Mouse (Mus musculus) lung, postnatal 25 days (tissue): ENCODE results near the gene Fcnb.

ENCODE experiments used
- DNase-seq: peaks from one replicate; pipeline ENCODE4 v3.0.0; 2022; ENCODE audit warnings: low spot score

Fcnb gene

DNA sequence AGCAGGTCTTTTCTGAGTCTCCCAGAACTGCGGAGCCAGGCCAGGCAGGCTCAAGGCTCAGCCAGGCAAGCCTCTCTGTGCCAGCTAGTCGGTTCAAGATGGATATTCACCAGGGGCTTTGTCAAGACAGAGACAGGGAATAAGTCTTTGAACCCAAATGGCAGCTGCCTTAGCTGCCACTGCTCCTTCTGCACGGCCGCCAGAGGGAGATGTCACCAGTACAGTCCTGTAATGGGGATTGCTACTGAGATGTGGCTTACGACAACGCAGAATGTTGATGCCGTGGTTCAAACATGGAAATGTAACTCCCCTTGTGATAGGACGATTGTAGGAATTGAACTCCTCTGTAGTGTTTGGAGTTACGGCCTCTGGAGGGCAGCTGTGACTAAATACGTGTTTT, 1.4 kb upstream of the Fcnb start:
- no peak for DNase-seq

- no peak for DNase-seq
Observed at GRCm38 (mm10) chr2:28075616-28076187, 9.0 kb downstream of the Fcnb start.

- no peak for DNase-seq
Observed at GRCm38 (mm10) chr2:28068537-28068878, 16.2 kb downstream of the Fcnb start.

DNA sequence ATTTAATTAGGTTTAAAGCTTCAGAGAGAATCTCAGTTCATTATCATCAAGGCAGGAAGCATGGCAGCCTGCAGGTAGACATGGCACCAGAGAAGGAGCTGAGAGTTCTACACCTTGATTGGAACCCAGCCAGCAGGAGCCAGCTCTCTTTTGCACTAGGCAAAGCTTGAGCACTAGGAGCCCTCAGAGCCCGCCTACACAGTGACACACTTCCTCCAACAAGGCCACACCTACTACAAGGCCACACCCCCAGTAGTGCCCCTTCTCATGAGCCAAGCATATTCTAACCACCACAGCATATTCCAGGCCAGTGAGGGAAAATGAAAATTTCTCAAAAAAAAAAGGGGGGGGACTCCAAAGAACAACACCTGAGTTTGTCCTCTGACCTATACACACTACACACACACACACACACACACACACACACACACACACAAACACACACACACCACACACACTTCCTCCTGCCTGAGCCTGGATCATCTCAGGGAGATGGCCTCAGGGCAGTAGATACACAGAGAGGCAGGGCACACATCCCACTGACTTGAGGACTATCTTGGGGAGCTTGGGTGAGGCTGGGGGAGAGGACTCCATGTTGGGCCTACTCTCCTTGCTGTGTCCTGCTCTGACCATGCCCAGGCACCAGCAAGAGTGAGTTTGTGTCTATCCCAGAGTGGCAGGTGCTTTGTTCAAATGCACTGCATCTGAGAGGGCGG, 16.7 kb downstream of the Fcnb start:
- no peak for DNase-seq

GRCm38 (mm10) chr2:28067175-28067574, 17.5 kb downstream of the Fcnb start:
- no peak for DNase-seq

DNA sequence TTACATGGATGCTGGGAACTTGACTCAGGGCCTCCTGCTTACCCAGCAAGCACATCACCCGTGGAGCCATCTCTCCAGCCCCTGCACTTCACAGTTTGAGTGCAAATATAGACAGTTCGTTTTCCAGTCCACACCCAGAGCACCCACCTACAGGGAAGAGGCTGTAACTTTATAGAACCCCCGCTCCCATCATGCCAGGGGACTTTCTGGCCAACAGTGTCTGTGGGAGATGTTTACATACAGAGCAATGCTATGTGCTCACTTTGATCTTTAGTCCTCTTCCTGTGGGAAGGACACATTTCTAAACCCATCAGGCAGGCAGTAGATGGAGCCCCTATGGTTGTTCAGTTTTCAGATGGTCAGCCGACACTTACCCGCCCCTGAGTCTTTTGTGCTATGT, 18.0 kb downstream of the Fcnb start:
- DNase-seq, result no peak

- DNase-seq, result no peak
Observed at GRCm38 (mm10) chr2:28065081-28065651, 19.5 kb downstream of the Fcnb start.

- no peak for DNase-seq
Observed at GRCm38 (mm10) chr2:28064339-28065080, 20.2 kb downstream of the Fcnb start.

DNA sequence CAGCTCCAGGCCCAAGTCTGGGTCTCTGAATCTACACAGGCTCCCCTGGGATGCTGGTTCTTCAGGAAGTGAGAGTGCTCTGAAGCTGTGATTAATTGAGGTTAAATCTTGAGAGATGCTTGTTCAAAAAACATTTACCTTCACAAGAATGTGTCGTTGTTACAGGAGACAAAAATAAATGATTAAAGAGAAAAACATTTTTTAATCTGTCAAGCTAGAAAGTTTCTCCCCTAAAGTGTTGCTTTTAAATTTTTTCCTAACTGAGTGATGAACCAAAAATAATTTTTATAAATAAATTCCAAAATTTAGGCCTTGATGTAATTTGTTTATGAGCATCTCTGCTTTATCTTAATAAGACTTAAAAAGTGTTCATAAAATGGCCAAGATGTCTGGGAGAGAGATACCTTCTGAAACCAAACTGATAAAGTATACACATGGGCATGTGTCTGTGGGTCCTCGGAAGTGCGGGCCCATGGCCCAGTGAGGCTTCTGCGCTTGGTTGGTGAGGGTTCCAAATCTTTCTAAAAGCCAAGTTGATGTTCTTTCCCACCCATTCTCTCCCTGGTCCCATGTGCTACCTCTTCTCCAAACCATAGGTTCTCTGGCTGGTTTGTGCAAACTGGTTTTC, 20.9 kb downstream of the Fcnb start:
- DNase-seq, result no peak

GRCm38 (mm10) chr2:28059922-28060321, 24.8 kb downstream of the Fcnb start:
- no peak for DNase-seq

DNA sequence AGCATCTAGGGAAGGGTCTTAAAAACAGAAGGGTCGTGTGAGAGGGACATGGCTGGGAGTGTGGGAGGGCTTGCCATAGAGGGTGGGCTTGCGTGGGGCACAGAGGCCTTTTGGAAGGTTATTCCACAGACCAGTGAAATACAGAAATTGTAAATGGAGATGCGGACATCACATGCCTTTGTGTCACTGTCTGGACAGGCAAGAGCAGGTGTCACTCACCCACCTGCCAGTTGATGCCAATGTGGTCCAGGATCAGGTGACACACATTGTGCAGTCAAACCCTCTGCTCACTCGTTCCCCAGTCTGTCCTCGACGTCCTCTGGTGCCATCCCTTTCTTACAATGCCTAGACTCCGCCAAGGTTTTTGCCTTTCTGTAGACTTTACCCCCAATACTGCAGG, 37.6 kb downstream of the Fcnb start:
- DNase-seq, result no peak

DNA sequence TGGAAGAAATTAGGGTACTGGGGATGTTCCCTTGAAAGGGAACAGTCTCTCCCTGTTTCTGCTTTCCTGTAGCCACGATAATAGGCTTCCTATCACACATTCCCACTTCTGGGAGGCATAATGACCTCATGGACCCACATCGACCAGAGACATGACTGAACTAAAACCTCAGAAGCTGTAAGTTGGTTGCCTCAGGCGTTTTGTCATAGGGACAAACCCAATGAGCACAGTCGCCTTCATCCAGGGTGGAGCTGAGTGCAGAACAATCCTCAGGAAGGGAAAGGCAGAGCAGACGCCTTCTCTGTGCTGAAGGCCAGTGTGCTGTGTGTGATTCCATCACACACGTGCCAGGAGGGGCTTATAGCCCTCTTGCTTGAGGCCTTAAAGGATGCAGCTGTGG, 38.4 kb downstream of the Fcnb start:
- no peak for DNase-seq

DNA sequence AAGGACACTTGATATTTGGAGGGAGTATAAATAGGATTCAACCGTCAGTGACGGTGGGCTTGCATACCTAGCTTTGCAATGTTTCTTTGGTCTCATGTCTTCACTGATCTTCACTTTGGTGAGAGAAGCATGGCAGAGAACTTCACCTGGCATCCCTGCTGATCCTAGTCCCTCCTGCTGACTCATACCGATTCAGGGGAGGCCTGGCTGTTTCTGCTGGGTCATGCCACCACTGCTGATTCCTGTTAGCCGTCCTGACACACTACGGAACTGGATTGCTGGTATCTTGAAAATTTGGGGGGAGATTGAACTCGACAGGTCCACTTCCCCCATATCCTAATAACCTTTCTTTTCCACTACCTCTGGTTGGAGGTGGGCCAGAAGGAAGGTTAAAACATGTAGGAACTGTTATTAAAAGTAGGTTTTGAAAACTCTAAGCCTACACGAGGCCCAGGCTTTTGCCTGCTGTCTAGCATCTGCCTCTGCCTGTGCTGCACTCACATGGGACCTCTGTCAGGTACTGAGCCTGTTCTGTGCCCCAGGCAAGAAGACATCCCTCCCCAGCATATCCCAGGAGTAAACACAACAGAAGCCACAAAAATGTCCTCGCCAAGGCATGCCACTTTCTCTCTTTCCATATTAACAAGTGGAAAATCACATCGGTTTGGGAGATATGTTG, 39.6 kb downstream of the Fcnb start:
- no peak for DNase-seq

DNA sequence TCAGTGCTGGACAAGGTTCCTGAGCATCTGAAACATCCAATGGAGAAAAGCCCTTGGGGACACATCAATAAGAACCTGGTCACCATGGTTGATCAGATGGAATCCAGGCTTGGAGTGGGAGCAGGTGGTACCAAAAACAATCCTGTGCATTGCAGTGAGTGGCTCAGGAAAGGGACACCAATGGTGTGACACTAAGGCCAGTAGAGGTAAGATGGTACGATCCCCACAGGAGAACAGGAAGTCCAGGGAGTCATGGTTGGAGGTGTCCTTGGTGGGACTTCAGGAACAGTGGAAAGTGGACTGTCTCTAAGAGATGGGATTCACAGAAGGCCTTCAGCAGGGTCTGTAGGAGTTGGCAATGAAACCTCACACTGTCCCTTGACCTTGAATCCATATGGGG, 44.2 kb downstream of the Fcnb start:
- no peak for DNase-seq

DNA sequence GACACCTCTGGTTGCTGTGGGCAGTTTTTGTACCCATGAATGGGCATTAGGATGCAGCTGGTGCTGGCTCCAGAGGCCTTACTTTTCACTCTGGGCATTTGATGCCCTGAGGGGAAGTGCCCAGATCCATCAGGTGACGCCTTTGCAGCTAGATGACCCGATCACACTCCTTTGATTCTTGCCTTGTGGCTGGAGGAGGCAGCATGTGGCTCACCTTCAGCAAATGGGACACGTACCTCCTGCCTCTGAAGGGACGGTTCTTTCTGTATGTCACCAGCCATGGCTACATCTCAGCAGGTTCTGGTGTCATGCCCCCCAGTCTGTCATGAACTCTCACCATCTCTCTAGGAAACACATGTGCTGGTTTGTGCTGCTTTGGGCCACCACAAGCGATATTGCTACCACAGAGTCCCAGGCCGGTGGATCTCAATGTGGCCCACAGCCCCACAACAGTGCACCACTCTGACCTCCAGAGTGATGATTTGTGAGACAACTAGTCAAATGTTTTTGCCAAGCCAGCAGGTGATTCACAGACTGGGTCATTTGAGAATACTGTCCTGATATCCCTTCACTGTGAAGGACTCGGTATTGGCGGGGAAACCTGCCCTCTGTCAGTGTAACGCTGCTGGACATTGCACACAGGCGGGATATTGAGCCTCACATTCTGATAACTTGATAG, 44.9 kb downstream of the Fcnb start:
- no peak for DNase-seq

DNA sequence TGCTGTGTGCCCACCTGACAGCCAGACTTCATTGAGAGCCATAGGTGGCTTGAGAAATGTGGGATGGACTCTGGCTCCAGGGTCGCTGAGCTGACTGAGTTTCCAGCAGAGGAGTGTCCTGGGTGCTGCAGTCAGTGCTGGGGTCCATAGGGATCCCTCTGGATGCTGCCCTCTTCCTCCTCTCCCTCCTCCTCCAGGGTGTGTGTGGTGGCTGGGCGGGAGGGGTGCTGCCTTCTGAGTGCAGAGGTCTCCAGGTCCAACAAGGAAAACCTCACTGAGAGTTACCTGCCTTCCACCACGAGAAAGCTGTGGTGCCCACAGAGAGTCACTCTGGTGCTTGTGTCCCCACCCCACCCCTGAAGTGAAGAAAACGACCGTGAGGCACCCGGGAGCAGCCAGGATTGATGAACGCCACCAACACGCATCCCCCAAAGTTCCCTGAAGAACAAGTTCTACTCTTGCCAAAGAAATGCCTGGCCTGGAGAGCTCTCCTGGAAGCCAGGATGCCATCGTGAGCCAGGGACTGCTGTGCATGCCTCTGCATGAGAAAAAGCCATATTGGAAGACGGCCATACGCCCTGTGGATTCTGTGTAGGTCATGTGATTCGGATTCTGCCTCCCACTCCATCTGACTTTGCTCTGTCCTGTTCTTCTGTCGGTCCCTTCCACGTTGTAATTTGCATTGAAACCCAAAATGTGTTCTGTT, 46.1 kb downstream of the Fcnb start:
- no peak for DNase-seq

GRCm38 (mm10) chr2:28037505-28038390, 46.9 kb downstream of the Fcnb start:
- DNase-seq, result peak; percentile 28

DNA sequence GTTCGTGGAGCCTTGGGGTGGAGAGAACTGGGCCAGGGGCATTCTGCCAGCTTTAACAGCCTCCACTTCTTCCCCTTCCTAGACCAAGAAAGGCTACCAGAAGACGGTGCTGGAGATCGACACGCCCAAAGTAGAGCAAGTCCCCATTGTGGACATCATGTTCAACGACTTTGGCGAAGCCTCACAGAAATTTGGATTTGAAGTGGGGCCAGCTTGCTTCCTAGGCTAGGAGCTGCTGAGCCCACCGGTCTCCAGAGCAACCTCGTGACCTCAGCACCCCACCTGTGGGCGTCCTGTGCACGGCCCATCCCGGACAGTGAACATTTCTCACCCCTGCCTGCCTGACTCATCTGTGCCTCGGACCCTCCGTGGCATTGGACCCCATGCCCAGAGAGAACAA, 47.9 kb downstream of the Fcnb start:
- DNase-seq, result no peak

DNA sequence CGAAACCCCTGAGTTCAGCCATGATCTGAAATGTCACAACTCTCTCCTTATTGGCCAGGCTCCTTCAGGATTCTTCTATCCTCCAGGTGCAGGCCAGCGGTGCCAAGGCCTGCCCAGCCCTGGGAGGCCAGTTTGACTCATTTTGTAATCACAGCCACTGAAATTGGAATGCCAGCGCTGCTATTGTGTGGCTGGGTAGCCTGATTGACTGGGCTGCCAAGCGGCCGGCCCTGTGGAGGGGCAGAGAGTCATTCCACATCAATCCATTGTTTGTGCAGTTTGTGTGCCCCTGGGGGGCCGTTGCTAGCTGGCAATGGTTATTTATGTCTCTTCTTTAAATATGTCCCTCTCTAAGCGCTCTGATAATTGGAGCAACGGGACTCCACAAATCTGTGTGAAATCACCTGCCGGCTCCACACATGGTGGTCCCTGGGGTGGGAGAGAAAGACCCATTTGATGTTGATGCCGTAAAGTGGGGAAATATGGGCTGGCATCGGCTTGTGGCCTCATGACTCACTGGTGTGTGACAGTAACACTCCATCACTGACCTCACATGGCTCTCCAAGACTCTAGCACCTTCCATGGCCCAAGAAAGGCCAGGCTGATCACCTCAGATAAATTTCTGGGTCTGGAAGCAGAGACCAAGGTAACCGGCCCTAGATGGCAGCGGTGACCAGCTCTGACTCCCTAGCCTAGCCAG, 50.5 kb downstream of the Fcnb start:
- no peak for DNase-seq
